Mouse (Mus musculus) neural tube, embryonic 11.5 days (tissue): ENCODE measurements around the gene Myt1l. TPM values are rescaled to one million over a fixed set of nuclear protein-coding genes. Genes with fewer than 3 reads are reported as not detected.

ENCODE experiments used
- ATAC-seq: fragments of 200-750 bp; cut with Nextera tagmentation; 2 replicates; pipeline ENCODE4 v1.8.0; 2017; ENCODE audit warnings: moderate number of reproducible peaks, mild to moderate bottlenecking, moderate TSS enrichment, moderate library complexity; ENCODE audit not compliant: insufficient read depth, low FRiP score, low TSS enrichment
- DNase-seq: peaks from one replicate; pipeline ENCODE4 v3.0.0-alpha.2; 2015; ENCODE audit warnings: low spot score
- H3K27ac ChIP-seq: fragments of 300-500 bp; sonication (generic); 2 replicates; pipeline ENCODE4 v1.5.1; 2014; ENCODE audit warnings: low read depth, mild to moderate bottlenecking, low read length
- H3K27me3 ChIP-seq: fragments of 300-500 bp; sonication (generic); 2 replicates; pipeline ENCODE4 v1.6.1; 2014; ENCODE audit warnings: mild to moderate bottlenecking, low read length, mixed read lengths; ENCODE audit not compliant: control insufficient read depth, insufficient read depth
- H3K36me3 ChIP-seq: fragments of 300-500 bp; sonication (generic); 2 replicates; pipeline ENCODE4 v1.6.1; 2014; ENCODE audit warnings: mild to moderate bottlenecking, low read length, moderate library complexity, mixed read lengths; ENCODE audit not compliant: control insufficient read depth, insufficient read depth
- H3K4me1 ChIP-seq: fragments of 300-500 bp; sonication (generic); 2 replicates; pipeline ENCODE4 v1.6.1; 2014; ENCODE audit warnings: low read length, mixed read lengths; ENCODE audit not compliant: control insufficient read depth, insufficient read depth
- H3K4me2 ChIP-seq: fragments of 300-500 bp; sonication (generic); 2 replicates; pipeline ENCODE4 v1.6.1; 2014; ENCODE audit warnings: low read depth, mild to moderate bottlenecking, moderate library complexity
- H3K4me3 ChIP-seq: fragments of 300-500 bp; sonication (generic); 2 replicates; pipeline ENCODE4 v1.5.1; 2014; ENCODE audit warnings: low read depth, low read length
- H3K9ac ChIP-seq: fragments of 300-500 bp; sonication (generic); 2 replicates; pipeline ENCODE4 v1.6.1; 2014; ENCODE audit warnings: mild to moderate bottlenecking, low read length
- H3K9me3 ChIP-seq: fragments of 300-500 bp; sonication (generic); 2 replicates; pipeline ENCODE4 v1.6.1; 2016; ENCODE audit warnings: low read length; ENCODE audit not compliant: control insufficient read depth
- WGBS: fragments of 180-500 bp; shearing (Covaris S2); extraction: QIAGEN DNeasy Blood & Tissue Kit; methylation state at CpG from one replicate; pipeline ENCODE4 v1.1.7; 2014; 5-methylcytosine and 5-hydroxymethylcytosine counted together
- polyA plus RNA-seq: library from polyadenylated mRNA; unstranded; fragments of >200 nt; fragmentation: Nextera tagmentation; extraction: Ambion mirVana; gene quantifications from 2 replicates; pipeline ENCODE4 v1.2.1, GENCODE M21; 2014

Myt1l gene
- polyA plus RNA-seq, 1 experiment from 2014 or later: 23.8 TPM

DNA sequence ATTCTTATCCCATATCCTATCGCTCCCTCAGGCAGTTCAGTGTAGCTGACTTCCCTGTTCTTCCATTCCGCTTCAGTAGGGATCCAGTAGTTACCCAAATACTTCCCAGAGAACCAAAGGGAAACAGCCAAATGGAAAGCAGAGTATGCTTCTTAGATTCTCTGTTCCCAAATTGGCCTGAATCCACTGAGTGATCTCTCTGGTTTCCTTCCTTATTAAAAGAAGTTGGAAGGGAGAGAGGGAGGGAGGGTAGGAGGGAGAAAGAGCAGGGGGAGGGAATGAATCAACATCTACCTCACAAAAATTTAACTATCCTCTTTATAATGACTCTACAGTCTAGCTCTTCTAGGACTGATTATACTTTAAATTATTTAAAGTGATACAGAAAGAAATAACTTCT is 106.3 kb downstream of the Myt1l start:
- Histone ChIP-seq H3K4me1 (no peaks in the 10 kb centered on the region), H3K27ac (no peak overlapping the region), H3K9ac (no peak overlapping the region), H3K4me3 (no peak overlapping the region), H3K4me2 (no peak overlapping the region), H3K27me3 (no peaks in the 10 kb centered on the region), H3K36me3 (no peaks in the 10 kb centered on the region), H3K9me3 (no peaks in the 10 kb centered on the region)
- DNase-seq: no peak
- ATAC-seq: no peak
- 89% methylated on average over 2 of the region's 2 CpGs for WGBS

GRCm38 (mm10) chr12:29639543-29640196 is 111.5 kb downstream of the Myt1l start:
- Histone ChIP-seq H3K4me2 (no peak overlapping the region), H3K9ac (no peak overlapping the region), H3K4me1 (no peaks in the 10 kb centered on the region; the same call in 1 of the 2 replicates), H3K27me3 (no peaks in the 10 kb centered on the region), H3K9me3 (no peaks in the 10 kb centered on the region), H3K27ac (no peak overlapping the region), H3K4me3 (no peak overlapping the region), H3K36me3 (no peaks in the 10 kb centered on the region)
- DNase-seq: peak; percentile 52
- ATAC-seq: peak; percentile 35; the same call in 1 of the 2 replicates
- 45% methylated on average over 11 of the region's 11 CpGs for WGBS

DNA sequence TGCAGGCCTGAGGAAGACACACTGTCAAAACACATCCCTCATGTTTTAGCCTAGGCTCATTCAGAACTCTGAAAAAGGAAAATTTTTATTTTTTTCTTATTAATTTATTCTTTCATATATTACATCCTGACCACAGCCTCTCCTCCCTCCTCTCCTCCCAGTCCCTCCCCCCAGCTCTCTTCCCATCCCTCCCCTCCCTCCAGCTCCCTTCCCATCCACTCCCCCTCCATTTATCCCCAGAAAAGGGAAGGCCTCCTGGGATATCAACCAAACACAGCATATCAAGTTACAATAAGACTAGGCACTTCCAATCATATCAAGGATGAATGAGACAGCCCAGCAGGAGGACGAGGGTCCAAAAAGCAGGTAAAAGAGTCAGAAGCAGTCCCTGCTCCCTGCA is 112.0 kb downstream of the Myt1l start:
- H3K4me3 ChIP-seq: no peak overlapping the region
- no peaks in the 10 kb centered on the region for H3K36me3 ChIP-seq
- no peak for DNase-seq
- ATAC-seq: no peak
- no peak overlapping the region for H3K9ac ChIP-seq
- no peak overlapping the region for H3K27ac ChIP-seq
- H3K27me3 ChIP-seq: no peaks in the 10 kb centered on the region
- H3K9me3 ChIP-seq: no peaks in the 10 kb centered on the region
- no peak overlapping the region for H3K4me2 ChIP-seq
- 43% methylated on average over 1 of the region's 1 CpGs for WGBS
- peaks cover 2% of the 10 kb centered on the region; the same call in 1 of the 2 replicates for H3K4me1 ChIP-seq

DNA sequence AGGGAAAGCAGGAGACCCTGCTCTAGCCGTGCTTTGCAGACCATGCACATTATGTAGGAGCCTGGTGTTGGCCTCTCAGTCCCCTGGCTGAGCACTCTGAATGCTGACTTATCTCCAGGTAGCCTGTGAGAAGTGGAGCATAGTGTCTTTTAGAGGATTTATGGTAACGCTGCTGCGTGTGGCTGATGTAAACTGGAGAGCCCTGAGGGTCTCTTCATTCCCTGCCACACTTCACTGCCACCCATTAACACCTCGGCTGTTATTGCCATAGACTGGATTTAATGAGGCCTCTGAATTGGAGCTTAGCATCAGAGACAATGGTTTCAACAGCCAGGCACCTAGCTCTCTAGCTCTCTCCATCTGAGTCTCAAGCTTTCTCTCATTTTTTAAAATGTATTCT is 114.7 kb downstream of the Myt1l start:
- H3K4me2 ChIP-seq: no peak overlapping the region
- H3K4me3 ChIP-seq: no peak overlapping the region
- peaks cover 2% of the 10 kb centered on the region; the same call in 1 of the 2 replicates for H3K4me1 ChIP-seq
- ATAC-seq (peak; percentile 38; the same call in 1 of the 2 replicates), DNase-seq (no peak)
- no peaks in the 10 kb centered on the region for H3K36me3 ChIP-seq
- 0 out of 2 replicates have a peak overlapping the region, but pooled peaks have one; percentile 17 for H3K27ac ChIP-seq
- H3K27me3 ChIP-seq: no peaks in the 10 kb centered on the region
- H3K9me3 ChIP-seq: no peaks in the 10 kb centered on the region
- WGBS: 16% methylated on average over 4 of the region's 4 CpGs
- no peak overlapping the region for H3K9ac ChIP-seq

DNA sequence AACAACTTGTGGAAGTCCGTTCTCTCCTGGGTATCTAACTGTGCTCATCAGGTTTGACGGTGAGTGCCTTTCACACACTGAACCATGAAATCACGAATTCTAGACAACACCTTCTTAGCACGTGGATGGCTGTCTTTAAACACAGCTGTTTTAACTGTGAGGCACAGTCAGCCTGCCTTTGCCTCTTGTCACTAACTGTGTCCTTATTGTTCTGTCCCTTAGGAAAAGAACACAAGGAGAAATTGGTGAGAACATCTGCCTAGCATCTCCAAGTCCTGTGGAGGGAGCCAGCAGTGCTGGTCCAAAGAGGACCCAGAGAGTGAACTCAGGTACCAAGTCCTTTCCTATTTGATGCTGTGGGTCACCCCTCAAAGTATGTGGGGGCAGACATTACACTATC is 115.9 kb downstream of the Myt1l start:
- Histone ChIP-seq H3K36me3 (no peaks in the 10 kb centered on the region), H3K4me1 (peaks cover 2% of the 10 kb centered on the region; the same call in 1 of the 2 replicates), H3K9ac (no peak overlapping the region), H3K9me3 (no peaks in the 10 kb centered on the region), H3K4me3 (no peak overlapping the region), H3K27me3 (no peaks in the 10 kb centered on the region), H3K27ac (no peak overlapping the region), H3K4me2 (no peak overlapping the region)
- 80% methylated on average over 4 of the region's 4 CpGs for WGBS
- no peak for DNase-seq
- no peak for ATAC-seq

GRCm38 (mm10) chr12:29644721-29645120 is 116.5 kb downstream of the Myt1l start:
- no peak overlapping the region for H3K4me2 ChIP-seq
- ATAC-seq (no peak), DNase-seq (no peak)
- H3K36me3 ChIP-seq: no peaks in the 10 kb centered on the region
- H3K27me3 ChIP-seq: no peaks in the 10 kb centered on the region
- peak overlapping the region; percentile 50; the same call in 1 of the 2 replicates for H3K27ac ChIP-seq
- WGBS: 87% methylated on average over 7 of the region's 7 CpGs
- peaks cover 7% of the 10 kb centered on the region; the same call in 1 of the 2 replicates for H3K4me1 ChIP-seq
- H3K9me3 ChIP-seq: no peaks in the 10 kb centered on the region
- no peak overlapping the region for H3K4me3 ChIP-seq
- no peak overlapping the region for H3K9ac ChIP-seq

DNA sequence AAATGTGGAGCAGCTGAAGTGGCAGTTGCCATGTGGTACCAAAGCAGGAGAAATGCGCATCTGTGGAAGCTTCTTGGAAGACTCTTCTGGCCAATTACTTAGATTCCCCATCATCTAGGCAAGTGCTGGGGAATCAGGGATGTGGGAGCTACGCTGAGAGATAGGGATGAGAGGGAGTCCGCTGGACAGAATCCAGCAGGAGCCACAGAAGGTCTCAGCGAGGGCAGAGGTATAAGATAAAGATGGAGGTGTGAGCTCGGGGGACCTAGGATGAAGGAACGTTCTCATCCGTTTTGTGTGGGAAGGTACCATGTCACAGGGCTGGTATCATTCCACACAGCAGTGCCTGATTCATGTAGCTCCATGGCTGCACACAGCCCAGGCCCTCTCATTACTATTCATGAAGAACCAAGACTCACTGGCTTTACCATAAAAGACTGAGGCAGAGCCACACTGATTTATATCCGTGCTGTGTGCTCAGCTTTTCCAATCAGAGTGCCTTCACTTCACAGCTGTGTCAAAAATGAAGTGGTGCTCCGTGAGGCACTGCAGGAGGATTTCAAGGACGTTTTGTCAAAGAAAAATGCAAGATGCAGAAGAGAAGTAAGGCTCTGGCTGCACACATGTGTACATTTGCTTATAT is 121.4 kb downstream of the Myt1l start:
- peak; percentile 25 for DNase-seq
- Histone ChIP-seq H3K9me3 (no peaks in the 10 kb centered on the region), H3K27me3 (no peaks in the 10 kb centered on the region), H3K27ac (peak overlapping the region; percentile 80), H3K4me1 (peaks cover 11% of the 10 kb centered on the region; the same call in 1 of the 2 replicates), H3K4me2 (no peak overlapping the region), H3K9ac (no peak overlapping the region), H3K4me3 (no peak overlapping the region), H3K36me3 (no peaks in the 10 kb centered on the region)
- WGBS: 64% methylated on average over 10 of the region's 10 CpGs
- ATAC-seq: peak; percentile 94

DNA sequence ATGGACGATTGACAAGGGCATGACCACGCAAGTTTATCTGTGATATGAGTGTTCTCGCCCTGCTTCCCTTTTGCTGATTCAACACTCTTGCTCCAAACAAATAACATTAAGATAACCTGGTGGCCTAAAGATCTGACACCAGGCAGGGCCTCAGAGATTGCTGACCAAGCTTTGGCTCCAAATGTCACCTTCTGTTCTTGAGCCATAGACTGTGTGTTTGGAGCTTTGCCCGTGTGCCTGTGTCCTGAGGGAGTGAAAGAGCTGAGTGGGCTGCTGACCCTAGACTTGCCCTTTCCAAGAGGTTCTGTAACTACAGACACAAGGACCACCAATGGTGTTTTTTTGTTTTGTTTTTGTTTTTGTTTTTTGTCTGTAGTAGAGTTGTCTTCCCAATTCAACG is 124.3 kb downstream of the Myt1l start:
- Histone ChIP-seq H3K27ac (no peak overlapping the region), H3K4me1 (peaks cover 9% of the 10 kb centered on the region; the same call in 1 of the 2 replicates), H3K9me3 (no peaks in the 10 kb centered on the region), H3K4me2 (no peak overlapping the region), H3K4me3 (no peak overlapping the region), H3K36me3 (no peaks in the 10 kb centered on the region), H3K27me3 (no peaks in the 10 kb centered on the region), H3K9ac (no peak overlapping the region)
- ATAC-seq: no peak
- no peak for DNase-seq
- WGBS: 91% methylated on average over 5 of the region's 5 CpGs

GRCm38 (mm10) chr12:29655197-29655632 is 127.0 kb downstream of the Myt1l start:
- no peak overlapping the region for H3K27ac ChIP-seq

More at GRCm38 (mm10) chr12:29655197-29655632, 127.0 kb downstream of the Myt1l start:
- DNase-seq: no peak
- H3K4me3 ChIP-seq: no peak overlapping the region
- no peaks in the 10 kb centered on the region for H3K9me3 ChIP-seq
- H3K27me3 ChIP-seq: no peaks in the 10 kb centered on the region
- H3K9ac ChIP-seq: no peak overlapping the region
- H3K36me3 ChIP-seq: no peaks in the 10 kb centered on the region
- H3K4me2 ChIP-seq: no peak overlapping the region
- no peaks in the 10 kb centered on the region for H3K4me1 ChIP-seq
- 94% methylated on average over 10 of the region's 10 CpGs for WGBS
- no peak for ATAC-seq
